ENCODE assay signal across 8 mouse cellular contexts in genomic region chr11:60701611-60702010, GRCm38 (mm10). TPM values are rescaled to one million over a fixed set of nuclear protein-coding genes. Genes with fewer than 3 reads are reported as not detected.
DNase-seq lines count a peak whose midpoint lies in the region; ATAC-seq and TF ChIP-seq lines count a peak whose summit lies in the region.

No protein-coding gene starts in this region.

- H3K27ac ChIP-seq in layer of hippocampus, adult 2 months: peak overlapping the region; percentile 79; the same call in 1 of the 2 replicates
- no peak overlapping the region for H3K27ac ChIP-seq in limb, embryonic 12.5 days

- H3K4me1 ChIP-seq in limb, embryonic 12.5 days (replicated peaks): peaks cover 38% of the 10 kb centered on the region

- H3K27me3 ChIP-seq in limb, embryonic 12.5 days: no peaks in the 10 kb centered on the region

- WGBS in limb, embryonic 12.5 days: 75% methylated on average over 4 of the region's 4 CpGs

- no peak for ATAC-seq in limb, embryonic 12.5 days (ENCODE audit: insufficient number of reproducible peaks, insufficient read depth, low FRiP score, low TSS enrichment, low read depth)

- H3K9me3 ChIP-seq in limb, embryonic 12.5 days: no peaks in the 10 kb centered on the region

- H3K9ac ChIP-seq in limb, embryonic 12.5 days (replicated peaks): no peak overlapping the region

- intact Hi-C loops in left cerebral cortex, postnatal 4 days (cut with DNase I): no loop called here

- peaks cover 46% of the 10 kb centered on the region for H3K36me3 ChIP-seq in limb, embryonic 12.5 days

- H3K4me3 ChIP-seq in layer of hippocampus, adult 2 months: no peak overlapping the region
- H3K4me3 ChIP-seq in limb, embryonic 12.5 days (replicated peaks): peak overlapping the region; percentile 7; the same call in 1 of the 2 replicates

- no peak for TF ChIP-seq CTCF in layer of hippocampus, adult 2 months (conservative IDR thresholded peaks at IDR 0.05)

- DNase-seq in adrenal gland, postnatal 10 days: peak; percentile 4
- DNase-seq in adrenal gland, postnatal 25 days: no peak
- no peak for DNase-seq in layer of hippocampus, adult 2 months (ENCODE audit: low spot score in 2 of 2)
- no peak for DNase-seq in layer of hippocampus, postnatal 36 days
- DNase-seq in cerebellum, adult 9-10 months: peak; percentile 51
- DNase-seq in left cerebral cortex, postnatal 4 days: no peak
- no peak for DNase-seq in adipocyte (ENCODE audit: low spot score)

- peak overlapping the region; percentile 89 for H3K4me2 ChIP-seq in limb, embryonic 12.5 days

RNA-seq across cellular contexts. Expression of gene Llgl1, which starts 2.1 kb away (rescaled TPM):
- 10 to 100 TPM; 23.0 to 30.4 TPM for total RNA-seq in adrenal gland, postnatal 10 days (2021)
- total RNA-seq in adrenal gland, postnatal 25 days (2021): 25.6 and 28.6 TPM in 2 replicates
- 10 to 100 TPM; 43.0 to 43.3 TPM for total RNA-seq in layer of hippocampus, adult 2 months (2021)
- 10 to 100 TPM; 42.3 to 47.9 TPM for total RNA-seq in layer of hippocampus, postnatal 36 days (2021)
- 114 and 117 TPM in 2 replicates for polyA plus RNA-seq in limb, embryonic 12.5 days (2016; fragmentation: Nextera tagmentation; extraction: Ambion mirVana)
- total RNA-seq in left cerebral cortex, postnatal 4 days (2021): 10 to 100 TPM; 42.2 to 43.4 TPM

RNA-seq across cellular contexts. Expression of gene Flii, which starts 25.5 kb away (rescaled TPM):
- 100 to 1,000 TPM; 105 to 118 TPM for total RNA-seq in adrenal gland, postnatal 10 days (2021)
- 167 and 175 TPM in 2 replicates for total RNA-seq in adrenal gland, postnatal 25 days (2021)
- total RNA-seq in layer of hippocampus, adult 2 months (2021): 10 to 100 TPM; 59.5 to 68.2 TPM
- total RNA-seq in layer of hippocampus, postnatal 36 days (2021): 10 to 100 TPM; 58.4 to 60.6 TPM
- 65.4 and 75.0 TPM in 2 replicates for polyA plus RNA-seq in limb, embryonic 12.5 days (2016; fragmentation: Nextera tagmentation; extraction: Ambion mirVana)
- total RNA-seq in left cerebral cortex, postnatal 4 days (2021): 10 to 100 TPM; 92.3 to 92.6 TPM

RNA-seq across cellular contexts. Expression of gene Mief2, which starts 26.6 kb away (rescaled TPM):
- 10 to 100 TPM; 31.8 to 43.9 TPM for total RNA-seq in adrenal gland, postnatal 10 days (2021)
- total RNA-seq in adrenal gland, postnatal 25 days (2021): 39.8 and 45.0 TPM in 2 replicates
- 10 to 100 TPM; 21.2 to 25.0 TPM for total RNA-seq in layer of hippocampus, adult 2 months (2021)
- 10 to 100 TPM; 23.6 to 24.4 TPM for total RNA-seq in layer of hippocampus, postnatal 36 days (2021)
- polyA plus RNA-seq in limb, embryonic 12.5 days (2016; fragmentation: Nextera tagmentation; extraction: Ambion mirVana): 17.0 and 18.5 TPM in 2 replicates
- 10 to 100 TPM; 29.9 to 30.5 TPM for total RNA-seq in left cerebral cortex, postnatal 4 days (2021)

Comparison
In these comparisons a context has a peak if more than half of its experiments do, and no peak if none do; other contexts are left out.
1. DNase-seq: peak in adrenal gland, postnatal 10 days (single experiment) and cerebellum, adult 9-10 months (single experiment); none in adrenal gland, postnatal 25 days (single experiment), layer of hippocampus, adult 2 months (0 of 2), layer of hippocampus, postnatal 36 days (0 of 2), left cerebral cortex, postnatal 4 days (single experiment) and adipocyte (single experiment).